Mouse (Mus musculus) liver, embryonic 14.5 days (tissue): ENCODE data around the gene Ccm2.

Experiments
- CTCF ChIP-seq: IDR thresholded peaks from 2 replicates; pipeline ENCODE4 v1.5.1; 2016; ENCODE audit warnings: antibody characterized with exemption, low read depth, control low read depth
- EP300 ChIP-seq: IDR thresholded peaks from 2 replicates; pipeline ENCODE4 v1.6.1; 2016; ENCODE audit warnings: antibody characterized with exemption, low read depth

GRCm38 (mm10) chr11:6589838-6590237 lies 43.2 kb downstream of the Ccm2 start:
- no peak for TF ChIP-seq CTCF
- 0 out of 2 replicates have a peak, but pooled peaks have one; percentile 9 for TF ChIP-seq EP300
